Mouse (Mus musculus) lung, postnatal 0 days (tissue): ENCODE data around the gene Gm21962.

ENCODE experiments used
- CTCF ChIP-seq: IDR thresholded peaks from 2 replicates; pipeline ENCODE4 v1.5.1; 2016; ENCODE audit warnings: antibody characterized with exemption, mild to moderate bottlenecking
- EP300 ChIP-seq: IDR thresholded peaks from 2 replicates; pipeline ENCODE4 v1.6.1; 2016; ENCODE audit warnings: antibody characterized with exemption, mild to moderate bottlenecking, control low read depth

GRCm38 (mm10) chr3:137647427-137648100 lies 23.8 kb upstream of the Gm21962 start:
- TF ChIP-seq EP300 (no peak), CTCF (no peak)
